Mouse (Mus musculus): ENCODE results near the gene Tom1l1. TPM values are rescaled to one million over a fixed set of nuclear protein-coding genes. Genes with fewer than 3 reads are reported as not detected.
"Not testable (repeated sequence)": the region's sequence is repeated elsewhere in the genome, so short reads cannot be mapped to it uniquely, and the experiment has no call there.

Tom1l1 gene
- 10 to 100 TPM; 24.9 to 30.6 TPM for total RNA-seq (2021)

DNA sequence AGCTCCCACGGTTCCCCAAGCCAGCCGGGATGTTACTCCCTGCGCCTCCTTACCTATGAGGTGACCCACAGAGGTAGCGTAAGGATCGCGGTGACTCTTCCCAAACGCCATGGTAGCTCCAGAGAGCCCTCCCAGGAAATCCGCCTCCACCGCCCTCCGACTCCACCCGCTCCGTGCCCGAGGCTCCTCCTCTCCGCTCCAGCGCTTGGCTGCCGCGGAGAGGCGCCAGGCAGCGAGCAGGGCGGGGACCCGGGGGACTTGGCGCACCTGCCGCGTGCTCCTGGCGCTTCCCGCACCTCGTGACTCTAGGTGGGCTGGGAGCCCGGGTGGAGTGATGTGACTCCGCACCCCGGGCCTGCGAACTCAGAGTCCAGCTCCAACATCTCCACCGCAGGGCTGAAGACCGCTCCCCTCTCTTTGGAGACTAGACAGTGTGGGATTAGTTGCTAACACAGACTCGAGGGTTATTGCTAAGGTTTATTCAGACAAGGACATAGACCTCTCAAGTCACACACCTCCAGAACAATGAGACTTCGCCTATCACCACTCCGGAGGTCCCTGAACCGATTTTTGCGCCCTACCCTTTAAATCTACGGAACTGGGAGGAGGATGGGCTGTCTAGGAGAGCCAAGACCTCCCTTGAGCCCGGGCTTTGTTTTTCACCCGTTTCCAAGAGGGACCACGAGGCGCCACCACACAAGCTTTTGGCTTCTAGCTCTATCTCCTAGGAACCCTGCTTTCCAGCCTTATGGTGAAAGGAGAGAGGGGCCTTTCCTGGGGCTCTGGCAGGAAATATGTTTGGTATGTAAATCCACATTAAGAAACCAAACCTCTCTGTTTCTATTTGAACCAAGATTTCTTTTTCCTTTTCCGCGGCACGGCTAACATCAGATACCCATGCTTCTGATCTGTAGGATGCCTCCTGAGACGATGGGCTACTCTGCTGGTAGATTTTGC is at the start of gene Tom1l1:
Tom1l1 (minus strand) TSS at position 907 of the 957 bp plus-strand sequence.
- intact Hi-C loops (cut with DNase I), result no loop called here
- DNase-seq (ENCODE audit: low spot score in 2 of 2), result peak; percentile 80 to 86

DNA sequence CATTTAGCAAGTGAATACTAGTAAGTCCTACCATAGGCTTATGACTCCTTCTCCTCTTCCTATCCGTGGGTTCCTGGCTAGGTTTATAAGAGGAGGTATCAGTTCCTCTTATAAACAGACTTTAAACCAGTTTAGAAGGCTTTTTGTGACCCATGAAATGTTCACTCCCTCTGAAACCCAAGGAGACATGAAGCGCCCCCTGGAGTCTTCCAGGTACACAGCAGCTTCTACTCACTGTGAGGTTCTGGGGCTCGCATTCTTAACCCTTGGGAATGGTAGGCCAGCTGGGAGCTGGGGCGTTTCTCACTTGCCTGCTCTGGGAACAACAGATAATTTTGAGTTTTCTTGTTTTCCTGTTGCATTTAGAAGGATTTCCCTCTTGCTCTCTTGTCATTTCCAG is 45.4 kb upstream of the Tom1l1 start:
- intact Hi-C loops (cut with DNase I), result loop anchor here (1.0 kb wide), 1 partner anchor 26 kb away; no protein-coding TSS in a partner anchor
- no peak for DNase-seq (ENCODE audit: low spot score in 2 of 2)

DNA sequence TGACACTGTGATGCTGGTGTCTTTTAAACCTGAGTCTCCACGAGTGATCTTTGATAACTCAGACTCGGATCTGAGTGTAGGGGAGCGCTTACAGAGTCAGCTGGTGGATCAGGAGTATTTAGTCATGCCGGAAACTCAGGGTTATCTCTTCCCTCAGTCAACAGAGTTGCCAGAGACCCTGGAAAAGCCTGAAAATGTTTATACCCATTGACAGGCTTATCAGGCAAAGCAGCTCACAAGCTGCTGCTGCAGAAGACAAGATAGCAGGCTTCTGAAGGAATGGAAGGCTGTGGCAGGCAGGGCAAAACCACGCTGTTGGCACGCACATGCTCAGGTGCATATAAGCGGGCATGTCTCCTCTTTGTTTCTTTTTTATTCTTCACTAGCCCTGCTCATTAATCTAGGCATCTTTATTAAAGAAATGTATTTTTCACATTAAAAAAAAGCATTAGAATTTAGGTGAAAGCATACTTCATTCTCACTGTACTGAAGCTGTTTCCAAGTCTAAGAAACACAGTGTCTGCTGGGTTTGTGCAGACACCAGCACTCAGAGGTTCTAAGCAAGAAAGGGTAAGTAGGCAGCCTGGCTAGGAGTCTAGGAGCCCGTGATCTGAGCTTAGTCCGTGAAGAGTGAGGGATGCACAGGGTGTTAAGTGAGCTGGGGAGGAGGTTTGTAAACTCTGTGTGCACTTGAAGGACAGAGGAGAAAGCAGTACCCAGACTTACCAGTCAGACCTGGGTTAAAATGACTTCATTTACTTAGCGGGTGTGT is 39.4 kb upstream of the Tom1l1 start:
- intact Hi-C loops (cut with DNase I), result no loop called here

DNA sequence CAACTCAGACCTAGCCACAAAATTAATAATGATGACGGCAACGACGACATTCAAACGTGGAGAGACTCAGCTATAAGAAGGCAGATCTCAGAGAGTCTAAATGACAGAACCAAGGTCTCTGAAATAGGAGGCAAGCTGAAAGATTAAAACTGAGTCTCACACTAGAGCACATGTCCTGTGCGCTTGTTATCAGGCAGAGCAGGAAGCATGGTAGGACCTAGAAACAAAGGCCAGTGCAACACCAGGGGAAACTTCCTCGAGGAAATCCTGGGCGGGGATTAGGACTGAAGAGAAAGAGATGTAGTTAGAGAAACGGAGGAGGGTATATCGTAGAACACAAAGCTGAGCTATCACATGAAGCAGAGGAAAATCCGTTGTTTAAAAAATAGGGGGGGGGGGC is 38.6 kb upstream of the Tom1l1 start:
- intact Hi-C loops (cut with DNase I), result no loop called here
- DNase-seq (ENCODE audit: low spot score in 2 of 2), result no peak

More for the DNA sequence above, 39.4 kb upstream of the Tom1l1 start:
- no peak for DNase-seq (ENCODE audit: low spot score in 2 of 2)

DNA sequence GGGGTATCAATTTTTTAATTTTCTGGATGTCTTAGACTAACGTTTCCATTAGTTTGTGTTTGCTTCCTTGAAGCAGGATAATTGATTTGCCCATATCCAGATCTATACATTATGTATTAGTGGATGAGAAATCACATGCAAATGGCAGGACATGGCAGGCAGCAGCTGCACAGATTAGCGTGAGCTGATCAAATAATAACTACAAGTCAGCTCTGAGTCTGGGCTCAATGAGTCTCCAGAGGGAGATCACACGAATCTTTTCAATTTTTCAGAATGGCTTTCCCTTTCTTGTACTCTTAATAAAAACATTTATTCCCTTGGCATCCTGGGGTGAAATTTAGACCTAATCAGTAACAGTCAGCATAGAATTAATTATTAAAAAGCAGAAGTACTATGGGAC is 34.1 kb upstream of the Tom1l1 start:
- intact Hi-C loops (cut with DNase I), result no loop called here

DNA sequence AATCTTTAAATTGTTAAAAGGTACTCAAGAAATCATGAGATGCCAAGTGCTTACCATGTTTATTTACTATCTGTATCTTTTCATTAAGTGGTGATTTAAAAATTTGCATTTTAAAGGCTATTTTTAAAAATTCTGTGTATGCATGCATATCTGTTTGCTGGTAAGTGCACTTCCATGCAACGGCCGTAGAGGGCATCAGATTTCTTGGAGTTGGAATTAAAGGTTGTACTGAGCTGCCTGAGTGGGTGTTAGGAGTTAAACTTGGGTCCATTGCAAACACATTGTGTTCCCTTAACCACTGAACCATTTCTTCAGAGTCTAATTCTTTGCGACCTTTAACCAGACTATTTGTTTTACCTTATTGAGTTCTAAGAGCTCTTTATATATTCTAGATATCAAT is 29.6 kb upstream of the Tom1l1 start:
- no peak for DNase-seq (ENCODE audit: low spot score in 2 of 2)
- intact Hi-C loops (cut with DNase I), result no loop called here

More for the DNA sequence above, 34.1 kb upstream of the Tom1l1 start:
- no peak for DNase-seq (ENCODE audit: low spot score in 2 of 2)

DNA sequence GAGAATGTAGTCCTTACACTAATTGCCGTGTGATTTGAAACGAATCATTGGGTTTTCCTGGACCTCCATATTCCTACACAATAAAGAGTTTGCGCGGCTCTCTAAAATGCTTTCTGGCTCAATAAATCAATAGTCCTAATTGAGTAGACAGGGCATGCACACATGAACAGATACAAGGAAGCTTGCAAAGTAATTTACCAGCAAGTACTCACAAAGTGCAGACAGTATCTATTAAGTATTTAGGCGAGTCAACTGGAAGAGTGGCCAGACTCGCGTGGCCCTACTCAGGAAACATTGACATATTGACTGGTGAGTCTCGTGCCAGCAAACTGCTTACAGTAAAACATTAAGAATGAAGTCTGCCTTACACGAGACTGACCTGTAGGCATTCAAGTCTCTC is 23.4 kb upstream of the Tom1l1 start:
- intact Hi-C loops (cut with DNase I), result no loop called here
- no peak for DNase-seq (ENCODE audit: low spot score in 2 of 2)

DNA sequence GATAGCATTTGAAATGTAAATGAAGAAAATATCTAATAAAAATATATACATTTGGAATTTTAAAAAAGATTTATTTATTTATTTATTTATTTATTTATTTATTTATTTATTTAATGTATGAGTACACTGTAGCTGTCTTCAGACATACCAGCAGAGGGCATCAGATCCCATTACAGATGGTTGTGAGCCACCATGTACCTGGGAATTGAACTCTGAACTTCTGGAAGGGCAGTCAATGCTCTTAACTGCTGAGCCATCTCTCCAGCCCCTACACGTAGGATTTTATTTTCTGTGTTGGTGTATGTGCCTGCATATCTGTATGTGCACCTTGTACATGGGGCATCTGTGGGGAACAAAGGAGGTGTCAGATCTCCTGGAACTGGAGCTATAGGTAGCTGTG is 19.0 kb upstream of the Tom1l1 start:
- intact Hi-C loops (cut with DNase I); DNase-seq (ENCODE audit: low spot score in 2 of 2): not testable (repeated sequence)

DNA sequence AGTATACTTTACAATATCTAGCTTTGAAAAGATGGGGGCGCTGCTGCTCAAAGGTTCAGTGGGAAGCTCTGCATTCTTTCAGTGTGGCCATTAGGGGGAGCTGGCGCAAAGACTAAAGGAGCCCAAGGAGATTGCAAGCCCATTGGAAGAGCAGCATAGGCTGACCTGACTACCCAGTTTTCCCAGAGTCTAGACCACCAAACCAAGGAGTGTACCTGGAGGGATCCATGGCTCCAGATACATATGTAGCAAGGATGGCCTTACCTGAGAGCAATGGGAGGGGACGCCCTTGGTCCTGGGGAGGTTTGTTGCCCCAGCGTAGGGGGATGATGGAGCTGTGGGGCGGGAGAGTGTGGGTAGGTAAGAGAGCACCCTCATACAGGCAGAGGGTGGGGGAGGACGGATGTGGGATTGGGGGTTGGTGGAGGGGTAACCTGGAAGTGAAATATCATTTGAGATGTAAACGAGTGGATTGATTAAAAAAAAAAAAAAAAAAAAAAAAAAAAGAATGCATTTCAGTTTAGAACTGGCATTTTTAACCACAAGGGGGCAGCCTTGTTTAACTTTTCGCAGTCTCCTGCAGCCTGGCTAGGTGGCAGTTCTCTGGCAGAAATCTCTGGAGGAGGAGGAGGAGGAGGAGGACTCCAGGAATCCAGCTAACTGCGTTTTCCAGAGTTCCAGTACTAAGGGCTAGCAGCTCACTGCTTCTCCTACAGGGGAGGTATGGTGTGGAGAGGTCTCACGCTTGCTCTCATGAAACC is 9.5 kb upstream of the Tom1l1 start:
- DNase-seq (ENCODE audit: low spot score in 2 of 2), result peak; percentile 69 to 83
- intact Hi-C loops (cut with DNase I), result no loop called here

DNA sequence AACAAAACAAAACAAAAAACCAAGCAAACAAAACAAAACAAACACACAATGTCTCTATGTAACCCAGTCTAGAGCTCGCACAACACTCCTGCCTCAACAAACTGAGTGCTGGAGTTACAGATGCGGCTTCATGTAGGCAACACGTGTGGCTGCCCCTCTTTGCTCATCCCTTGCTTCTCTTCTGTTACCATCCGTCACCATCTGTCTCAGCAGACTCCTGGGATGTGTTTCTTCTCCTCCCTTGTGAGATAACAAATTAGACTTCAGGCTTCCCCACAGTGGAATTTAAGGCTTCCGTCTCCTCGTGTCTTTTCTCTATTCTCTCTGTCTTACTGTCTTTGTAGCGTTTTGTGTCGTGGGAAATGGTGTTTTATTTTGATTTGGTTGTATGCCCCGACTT is 7.6 kb upstream of the Tom1l1 start:
- intact Hi-C loops (cut with DNase I), result no loop called here
- DNase-seq (ENCODE audit: low spot score in 2 of 2), result peak; percentile 16 to 69

DNA sequence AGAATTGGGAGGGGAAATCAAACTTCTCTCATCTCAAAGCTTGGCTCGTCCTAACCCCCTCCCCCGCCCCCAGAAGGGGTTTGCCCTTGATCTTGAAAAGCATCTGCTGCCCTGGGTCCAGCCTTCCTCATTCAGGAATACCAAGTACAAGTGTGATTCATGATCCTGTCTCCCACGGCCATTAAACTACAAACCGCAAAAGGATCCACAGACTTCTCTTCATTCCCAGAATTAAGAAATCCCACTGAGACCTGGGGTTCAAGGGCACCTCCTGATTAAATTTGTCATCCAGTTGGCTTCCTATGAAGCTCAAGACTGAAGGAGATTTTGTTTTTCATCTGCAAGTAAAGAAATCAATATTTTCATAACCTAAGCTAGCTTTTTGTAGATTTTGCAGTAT is 6.0 kb upstream of the Tom1l1 start:
- DNase-seq (ENCODE audit: low spot score in 2 of 2), result no peak
- intact Hi-C loops (cut with DNase I), result no loop called here

DNA sequence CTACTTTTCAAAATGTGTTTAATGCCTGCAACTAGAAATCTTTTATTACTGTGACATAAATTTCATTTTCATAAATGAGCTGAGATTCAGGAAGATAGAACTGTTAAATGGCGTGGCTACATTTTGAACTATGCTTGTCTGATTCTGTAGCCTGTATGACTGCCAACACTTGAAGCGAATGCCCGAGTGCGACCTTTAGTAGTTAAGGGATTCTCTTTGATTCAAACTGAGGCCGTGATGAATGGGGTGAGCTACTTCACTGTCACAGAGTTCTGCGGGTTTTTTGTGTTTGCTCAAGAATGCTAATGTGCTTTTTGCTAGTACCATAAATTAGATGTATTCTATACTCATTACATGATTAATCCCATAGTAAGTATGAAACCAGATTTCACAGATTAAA is 2.2 kb upstream of the Tom1l1 start:
- intact Hi-C loops (cut with DNase I), result no loop called here
- no peak for DNase-seq (ENCODE audit: low spot score in 2 of 2)

DNA sequence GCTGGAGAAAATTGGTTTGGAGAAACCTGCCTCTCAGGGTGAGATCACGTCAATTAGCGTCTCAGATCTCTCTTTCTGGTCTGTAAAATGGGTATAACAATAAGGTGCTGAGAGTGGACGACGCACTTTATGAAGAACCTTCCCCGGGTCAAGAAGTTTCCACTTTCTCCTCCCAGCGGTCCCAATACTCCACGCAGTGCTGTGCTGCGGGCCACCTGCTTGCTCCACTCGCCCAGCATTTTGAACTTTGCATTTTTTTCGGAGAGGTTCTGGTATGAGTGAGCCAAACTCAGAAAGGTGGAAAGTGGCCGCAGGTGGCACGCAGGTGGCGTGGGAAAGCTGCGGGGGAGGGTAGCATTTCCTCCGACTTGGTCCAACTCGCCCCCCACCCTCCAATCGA is 1.1 kb downstream of the Tom1l1 start:
- intact Hi-C loops (cut with DNase I), result no loop called here
- no peak for DNase-seq (ENCODE audit: low spot score in 2 of 2)

DNA sequence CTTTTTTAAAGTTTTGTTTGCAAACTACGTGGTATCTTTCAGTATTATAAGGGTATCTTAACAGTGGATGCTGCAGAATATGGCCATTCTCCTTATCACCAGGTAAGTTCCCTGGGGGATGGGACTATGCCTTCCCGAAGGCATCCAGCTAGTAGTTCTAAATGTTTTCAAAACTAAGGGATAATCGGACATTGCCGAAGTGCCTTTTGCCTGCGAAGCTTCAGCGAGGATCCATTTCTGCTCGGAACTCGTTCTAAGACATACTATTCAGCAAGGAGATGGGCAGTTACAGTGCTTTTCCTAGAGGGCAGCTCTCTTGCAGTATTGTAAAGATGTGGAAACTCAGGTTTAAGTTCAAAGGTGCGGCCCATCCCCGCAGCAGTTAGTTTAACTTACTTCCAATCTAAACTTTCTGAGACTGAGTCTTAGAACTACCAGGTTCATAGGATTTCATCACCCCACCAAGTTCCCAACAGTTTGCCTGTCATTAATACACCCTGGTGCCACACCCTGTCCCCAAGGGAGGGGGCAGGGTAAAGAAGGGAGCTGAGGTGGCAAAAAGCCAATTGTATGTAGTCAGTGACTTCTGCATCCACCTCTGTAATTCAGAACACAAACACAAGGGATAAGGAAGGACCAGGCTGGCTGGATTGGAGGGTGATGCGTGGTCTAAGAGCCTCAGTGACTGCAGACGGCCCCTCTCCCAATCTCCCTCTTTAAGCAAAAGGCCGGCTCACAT is 1.7 kb downstream of the Tom1l1 start:
- intact Hi-C loops (cut with DNase I), result no loop called here
- DNase-seq (ENCODE audit: low spot score in 2 of 2), result no peak

DNA sequence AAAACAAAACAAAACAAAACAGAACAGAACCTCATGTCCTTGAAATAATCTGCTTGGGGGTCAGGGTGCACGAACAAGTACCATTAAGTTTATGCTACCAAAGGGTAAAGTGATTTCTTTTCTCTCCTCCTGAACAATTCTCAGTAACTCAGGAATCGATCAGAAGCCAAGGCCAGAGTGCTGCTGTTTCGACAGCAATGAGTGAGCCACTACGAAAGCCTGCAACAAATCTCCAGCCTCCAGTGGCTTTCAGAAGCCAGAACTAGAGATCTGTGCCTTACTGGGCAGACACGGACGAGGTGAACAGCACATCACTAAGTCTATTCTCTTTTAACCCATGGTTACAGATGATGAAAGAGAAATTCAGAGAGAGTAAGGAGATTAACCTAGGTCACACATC is 3.0 kb downstream of the Tom1l1 start:
- DNase-seq (ENCODE audit: low spot score in 2 of 2), result no peak
- intact Hi-C loops (cut with DNase I), result no loop called here

DNA sequence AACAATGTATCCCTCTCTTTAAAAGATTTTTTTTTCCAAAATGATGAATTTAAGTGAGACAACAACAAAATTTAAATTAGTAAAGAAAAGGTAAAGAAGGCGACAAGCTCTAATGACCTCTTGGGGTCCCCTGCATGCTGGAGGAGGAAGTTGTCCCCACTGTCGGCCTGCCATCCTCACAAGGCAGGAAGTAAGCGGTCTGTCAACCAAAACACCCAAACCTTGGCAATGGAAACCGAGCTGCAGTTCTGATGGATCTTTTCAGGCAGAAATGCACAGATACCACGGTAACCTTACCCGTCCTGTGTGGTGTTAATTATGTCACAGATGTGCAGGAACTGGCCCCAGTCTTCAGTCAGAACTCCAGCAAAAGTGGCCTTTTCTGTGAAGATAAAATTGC is 3.4 kb downstream of the Tom1l1 start:
- DNase-seq (ENCODE audit: low spot score in 2 of 2), result no peak
- intact Hi-C loops (cut with DNase I), result no loop called here

DNA sequence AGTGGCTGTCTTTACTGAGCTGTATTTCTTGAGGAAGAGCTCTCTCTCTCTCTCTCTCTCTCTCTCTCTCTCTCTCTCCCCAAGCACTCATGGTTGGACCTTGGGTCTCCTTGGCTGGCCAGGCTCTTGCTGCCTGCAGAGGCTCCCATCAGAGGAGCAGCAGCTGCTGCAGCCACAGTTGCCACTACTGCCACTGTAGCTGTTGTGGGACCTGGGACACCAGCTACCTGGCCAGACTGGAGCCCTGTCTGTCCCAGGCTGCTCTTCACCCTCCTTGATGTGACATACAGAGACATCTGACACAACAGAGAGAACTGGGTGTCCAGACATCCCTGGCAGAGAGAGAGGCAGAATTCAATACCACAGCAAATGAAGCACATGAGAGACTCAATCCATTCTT is 7.0 kb downstream of the Tom1l1 start:
- intact Hi-C loops (cut with DNase I), result no loop called here
- DNase-seq (ENCODE audit: low spot score in 2 of 2), result no peak

DNA sequence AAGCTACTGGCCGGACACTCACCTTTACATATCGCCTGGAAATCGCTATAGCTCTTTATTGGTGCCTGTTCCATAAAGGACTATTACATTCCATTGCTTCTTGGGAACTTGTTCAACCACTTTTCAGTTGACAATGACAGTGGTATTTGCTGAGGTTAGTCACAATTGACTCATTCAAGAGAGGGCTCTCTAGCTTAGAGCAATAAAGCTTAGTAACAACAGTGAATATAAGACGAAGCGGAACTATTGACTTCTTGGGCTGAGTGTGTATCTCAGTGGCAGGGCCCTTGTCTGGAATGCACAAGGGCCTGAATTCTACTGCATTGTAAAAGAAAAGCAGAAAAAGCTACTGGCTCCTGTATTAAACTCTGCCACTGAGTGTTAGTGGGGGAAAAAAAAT is 9.6 kb downstream of the Tom1l1 start:
- DNase-seq (ENCODE audit: low spot score in 2 of 2), result no peak
- intact Hi-C loops (cut with DNase I), result no loop called here

DNA sequence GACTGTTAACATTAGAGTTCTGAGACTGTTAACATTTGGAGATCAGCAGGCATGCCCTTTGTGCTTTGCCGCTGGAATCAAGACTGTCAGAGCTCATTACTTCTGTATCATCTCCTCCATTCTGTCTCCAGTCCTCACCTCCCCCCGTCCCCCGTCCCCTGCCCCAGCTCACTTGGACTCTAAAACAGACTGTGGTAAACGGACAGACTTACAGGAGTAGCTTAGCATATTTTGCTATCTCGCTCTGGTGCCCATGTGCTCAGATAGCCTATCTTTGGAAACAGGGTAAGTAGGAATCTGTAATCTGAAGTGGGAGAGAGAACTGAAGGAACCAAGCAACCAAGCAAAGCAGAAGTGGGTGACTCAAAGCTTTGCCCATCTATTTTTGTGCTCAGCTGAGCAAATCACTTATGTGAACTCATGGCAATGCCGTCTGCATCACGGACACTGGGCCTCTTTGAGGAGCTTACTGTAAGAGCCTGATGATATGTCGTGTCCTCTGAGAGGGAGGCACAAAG is 10.3 kb downstream of the Tom1l1 start:
- intact Hi-C loops (cut with DNase I), result no loop called here
- DNase-seq (ENCODE audit: low spot score in 2 of 2), result peak; percentile 28 to 89
